Mouse (Mus musculus): ENCODE results near the gene Fam189a1.

Gene Fam189a1

GRCm38 (mm10) chr7:65044280-65044679 is 112.1 kb downstream of the Fam189a1 start:
- no peak for DNase-seq (ENCODE audit: low spot score)

GRCm38 (mm10) chr7:65041106-65041505 is 115.3 kb downstream of the Fam189a1 start:
- no peak for DNase-seq (ENCODE audit: low spot score)

GRCm38 (mm10) chr7:65031741-65032140 is 124.6 kb downstream of the Fam189a1 start:
- no peak for DNase-seq (ENCODE audit: low spot score)

GRCm38 (mm10) chr7:65031195-65031594 is 125.2 kb downstream of the Fam189a1 start:
- no peak for DNase-seq (ENCODE audit: low spot score)

GRCm38 (mm10) chr7:65029985-65030384 is 126.4 kb downstream of the Fam189a1 start:
- DNase-seq (ENCODE audit: low spot score), result no peak

- no peak for DNase-seq (ENCODE audit: low spot score)
These were observed 135.1 kb downstream of the Fam189a1 start for GRCm38 (mm10) chr7:65021298-65021697.

GRCm38 (mm10) chr7:65018036-65018679 is 138.2 kb downstream of the Fam189a1 start:
- DNase-seq (ENCODE audit: low spot score), result no peak

GRCm38 (mm10) chr7:65017348-65017747 is 139.0 kb downstream of the Fam189a1 start:
- DNase-seq (ENCODE audit: low spot score), result no peak

- no peak for DNase-seq (ENCODE audit: low spot score)
These were observed 145.2 kb downstream of the Fam189a1 start for GRCm38 (mm10) chr7:65011133-65011532.

- DNase-seq (ENCODE audit: low spot score), result no peak
These were observed 146.1 kb downstream of the Fam189a1 start for GRCm38 (mm10) chr7:65010275-65010674.

GRCm38 (mm10) chr7:65005731-65006130 is 150.6 kb downstream of the Fam189a1 start:
- DNase-seq (ENCODE audit: low spot score), result no peak

- DNase-seq (ENCODE audit: low spot score), result no peak
These were observed 156.6 kb downstream of the Fam189a1 start for GRCm38 (mm10) chr7:64999718-65000214.

- DNase-seq (ENCODE audit: low spot score), result no peak
These were observed 158.6 kb downstream of the Fam189a1 start for GRCm38 (mm10) chr7:64997743-64998142.

- no peak for DNase-seq (ENCODE audit: low spot score)
These were observed 160.4 kb downstream of the Fam189a1 start for GRCm38 (mm10) chr7:64995946-64996444.

- DNase-seq (ENCODE audit: low spot score), result no peak
These were observed 167.0 kb downstream of the Fam189a1 start for GRCm38 (mm10) chr7:64989406-64989805.

GRCm38 (mm10) chr7:64988015-64988414 is 168.4 kb downstream of the Fam189a1 start:
- no peak for DNase-seq (ENCODE audit: low spot score)

- DNase-seq (ENCODE audit: low spot score), result no peak
These were observed 171.8 kb downstream of the Fam189a1 start for GRCm38 (mm10) chr7:64984468-64985120.

GRCm38 (mm10) chr7:64981511-64982235 is 174.7 kb downstream of the Fam189a1 start:
- no peak for DNase-seq (ENCODE audit: low spot score)

GRCm38 (mm10) chr7:64973590-64974262 is 182.6 kb downstream of the Fam189a1 start:
- DNase-seq (ENCODE audit: low spot score), result no peak

- no peak for DNase-seq (ENCODE audit: low spot score)
These were observed 194.2 kb downstream of the Fam189a1 start for GRCm38 (mm10) chr7:64962128-64962527.

GRCm38 (mm10) chr7:64959087-64959486 is 197.3 kb downstream of the Fam189a1 start:
- DNase-seq (ENCODE audit: low spot score), result no peak

GRCm38 (mm10) chr7:64952181-64952580 is 204.2 kb downstream of the Fam189a1 start:
- DNase-seq (ENCODE audit: low spot score), result no peak

Measured in ovary, postnatal 36 days (tissue).